Mouse (Mus musculus): Measurements from ENCODE around the gene Tcp11l1. TPM values are rescaled to one million over a fixed set of nuclear protein-coding genes. Genes with fewer than 3 reads are reported as not detected.

Tcp11l1 gene
- total and polyA plus RNA-seq, 3 experiments, result 22.1 to 26.7 TPM; not detected in 1

- peak; percentile 88 for DNase-seq (ENCODE audit: low read depth, low spot score)
- H3K27me3 ChIP-seq (ENCODE audit: control insufficient read depth in 1 of 2, insufficient read depth in 2 of 2, low read length in 2 of 2), result no peaks in the 10 kb centered on the region
- H3K36me3 ChIP-seq (ENCODE audit: control insufficient read depth in 1 of 2, insufficient read depth in 2 of 2, low read length in 2 of 2), result peaks cover 0 to 3% of the 10 kb centered on the region in 2 experiments; a peak in 2 of 4 replicates
- peak overlapping the region; percentile 54 for H3K27ac ChIP-seq (ENCODE audit: control insufficient read depth, low read depth, low read length)
- H3K9ac ChIP-seq (ENCODE audit: control insufficient read depth, low read depth, low read length, poor library complexity, severe bottlenecking), result no peak overlapping the region
- no peaks in the 10 kb centered on the region for H3K9me3 ChIP-seq (replicated peaks; ENCODE audit: insufficient read depth, low read length)
- H3K79me2 ChIP-seq (ENCODE audit: control insufficient read depth, insufficient read depth, low read length, poor library complexity), result no peaks in the 10 kb centered on the region
- TF ChIP-seq USF2 (IDR thresholded peaks at IDR 0.05; ENCODE audit: borderline replicate concordance in 1 of 2, insufficient read depth in 1 of 2, low read depth in 1 of 2, low read length in 2 of 2) (no peak), RCOR1 (IDR thresholded peaks at IDR 0.05; ENCODE audit: low read depth, low read length) (no peak), POLR2AphosphoS5 (IDR thresholded peaks at IDR 0.05; ENCODE audit: borderline replicate concordance, low read depth, low read length) (no peak), RAD21 (IDR thresholded peaks at IDR 0.05; ENCODE audit: low read depth, low read length) (no peak), EP300 (IDR thresholded peaks at IDR 0.05; ENCODE audit: low read depth in 1 of 2, low read length in 2 of 2) (no peak), ZMIZ1 (IDR thresholded peaks at IDR 0.05; ENCODE audit: low read depth, low read length) (no peak), ZNF384 (IDR thresholded peaks at IDR 0.05; ENCODE audit: low read depth, low read length) (no peak), MAFK (IDR thresholded peaks at IDR 0.05; ENCODE audit: borderline replicate concordance, low read depth, low read length) (no peak), SIN3A (IDR thresholded peaks at IDR 0.05; ENCODE audit: low read length) (no peak), HCFC1 (IDR thresholded peaks at IDR 0.05; ENCODE audit: low read depth, low read length) (no peak), CTCF (IDR thresholded peaks at IDR 0.05 in 2 of 3, conservative IDR thresholded peaks at IDR 0.05 in 1 of 3; ENCODE audit: control insufficient read depth in 1 of 3, insufficient read depth in 1 of 3, low read depth in 2 of 3, low read length in 3 of 3, poor library complexity in 1 of 3, severe bottlenecking in 1 of 3) (no peak), ELF1 (IDR thresholded peaks at IDR 0.05; ENCODE audit: low read depth, low read length) (no peak), MAZ (IDR thresholded peaks at IDR 0.05; ENCODE audit: low read depth, low read length) (no peak), MYB (IDR thresholded peaks at IDR 0.05; ENCODE audit: low read depth, low read length) (no peak), CHD1 (IDR thresholded peaks at IDR 0.05; ENCODE audit: low read depth, low read length) (no peak), GATA1 (IDR thresholded peaks at IDR 0.05; ENCODE audit: low read depth, low read length) (no peak), MEF2A (IDR thresholded peaks at IDR 0.05; ENCODE audit: extremely low read depth, insufficient replicate concordance, low read depth, low read length, poor library complexity, severe bottlenecking) (no peak), SMC3 (IDR thresholded peaks at IDR 0.05; ENCODE audit: low read depth, low read length) (no peak), POLR2AphosphoS2 (IDR thresholded peaks at IDR 0.05; ENCODE audit: low read length) (no peak), E2F4 (IDR thresholded peaks at IDR 0.05; ENCODE audit: borderline replicate concordance, low read depth, low read length) (no peak)
- no peak overlapping the region for H3K4me3 ChIP-seq (ENCODE audit: control insufficient read depth in 1 of 2, insufficient read depth in 1 of 2, low read depth in 2 of 2, low read length in 2 of 2)
- H3K4me1 ChIP-seq (ENCODE audit: control insufficient read depth in 1 of 2, insufficient read depth in 2 of 2, low read length in 2 of 2), result peaks cover 4 to 11% of the 10 kb centered on the region in 2 experiments; a peak in 2 of 4 replicates
Observed at GRCm38 (mm10) chr2:104687261-104687660, 24.7 kb downstream of the Tcp11l1 start.

GRCm38 (mm10) chr2:104685418-104685817 lies 26.6 kb downstream of the Tcp11l1 start:
- no peak overlapping the region for H3K27ac ChIP-seq (ENCODE audit: control insufficient read depth, low read depth, low read length)
- peaks cover 4 to 10% of the 10 kb centered on the region in 2 experiments; a peak in 2 of 4 replicates for H3K4me1 ChIP-seq (ENCODE audit: control insufficient read depth in 1 of 2, insufficient read depth in 2 of 2, low read length in 2 of 2)
- H3K27me3 ChIP-seq (ENCODE audit: control insufficient read depth in 1 of 2, insufficient read depth in 2 of 2, low read length in 2 of 2), result no peaks in the 10 kb centered on the region
- no peaks in the 10 kb centered on the region for H3K79me2 ChIP-seq (ENCODE audit: control insufficient read depth, insufficient read depth, low read length, poor library complexity)
- H3K9me3 ChIP-seq (replicated peaks; ENCODE audit: insufficient read depth, low read length), result no peaks in the 10 kb centered on the region
- no peak for TF ChIP-seq POLR2A (IDR thresholded peaks at IDR 0.05; ENCODE audit: control insufficient read depth in 1 of 2, insufficient read depth in 1 of 2, low read depth in 1 of 2, low read length in 2 of 2, poor library complexity in 1 of 2)
- no peak for TF ChIP-seq BHLHE40 (IDR thresholded peaks at IDR 0.05; ENCODE audit: borderline replicate concordance, low read depth, low read length)
- TF ChIP-seq ZC3H11A (IDR thresholded peaks at IDR 0.05; ENCODE audit: low read depth, low read length), result peak; percentile 78
- TF ChIP-seq TBP (IDR thresholded peaks at IDR 0.05; ENCODE audit: low read depth, low read length), result no peak
- TF ChIP-seq MYB (IDR thresholded peaks at IDR 0.05; ENCODE audit: low read depth, low read length), result no peak
- no peak for TF ChIP-seq ZNF384 (IDR thresholded peaks at IDR 0.05; ENCODE audit: low read depth, low read length)
- no peak for TF ChIP-seq JUND (IDR thresholded peaks at IDR 0.05; ENCODE audit: low read depth, low read length)
- no peak for TF ChIP-seq USF1 (IDR thresholded peaks at IDR 0.05; ENCODE audit: low read depth, low read length)
- no peak for TF ChIP-seq SIN3A (IDR thresholded peaks at IDR 0.05; ENCODE audit: low read length)
- TF ChIP-seq SMC3 (IDR thresholded peaks at IDR 0.05; ENCODE audit: low read depth, low read length), result peak; percentile 83
- TF ChIP-seq RAD21 (IDR thresholded peaks at IDR 0.05; ENCODE audit: low read depth, low read length), result peak; percentile 81
- peak; percentile 82 to 91 (median 86) for TF ChIP-seq CTCF (IDR thresholded peaks at IDR 0.05 in 2 of 3, conservative IDR thresholded peaks at IDR 0.05 in 1 of 3; ENCODE audit: control insufficient read depth in 1 of 3, insufficient read depth in 1 of 3, low read depth in 2 of 3, low read length in 3 of 3, poor library complexity in 1 of 3, severe bottlenecking in 1 of 3)
- peak; percentile 85 for DNase-seq (ENCODE audit: low read depth, low spot score)
- H3K4me3 ChIP-seq (ENCODE audit: control insufficient read depth in 1 of 2, insufficient read depth in 1 of 2, low read depth in 2 of 2, low read length in 2 of 2), result no peak overlapping the region
- no peak overlapping the region for H3K9ac ChIP-seq (ENCODE audit: control insufficient read depth, low read depth, low read length, poor library complexity, severe bottlenecking)
- peaks cover 0 to 3% of the 10 kb centered on the region in 2 experiments; a peak in 2 of 4 replicates for H3K36me3 ChIP-seq (ENCODE audit: control insufficient read depth in 1 of 2, insufficient read depth in 2 of 2, low read length in 2 of 2)
